Mouse (Mus musculus): Measurements from ENCODE around the gene Psd. TPM values are rescaled to one million over a fixed set of nuclear protein-coding genes. Genes with fewer than 3 reads are reported as not detected.

The Psd gene
- polyA plus RNA-seq, 1 experiment from 2014 or later, result 8.8 TPM

GRCm38 (mm10) chr19:46326019-46326755, 769 bp downstream of the Psd start:
- Histone ChIP-seq H3K9me3 (replicated peaks; ENCODE audit: control insufficient read depth, low read length) (no peaks in the 10 kb centered on the region), H3K9ac (ENCODE audit: low read depth, low read length) (no peak overlapping the region), H3K27me3 (ENCODE audit: control insufficient read depth, insufficient read depth, low read length) (peaks cover 64% of the 10 kb centered on the region), H3K27ac (ENCODE audit: low read depth, low read length) (no peak overlapping the region), H3K36me3 (ENCODE audit: control insufficient read depth, insufficient read depth, low read length) (peaks cover 3% of the 10 kb centered on the region; the same call in 1 of the 2 replicates), H3K4me3 (ENCODE audit: low read depth, low read length) (no peak overlapping the region), H3K4me2 (no peak overlapping the region), H3K4me1 (ENCODE audit: control insufficient read depth, insufficient read depth, low read length) (peaks cover 16% of the 10 kb centered on the region)
- no peak for ATAC-seq (replicated peaks; ENCODE audit: insufficient number of reproducible peaks, low FRiP score, low TSS enrichment)
- 5% methylated on average over 27 of the region's 29 CpGs for WGBS (ENCODE audit: insufficient replicate concordance)

- H3K9me3 ChIP-seq (replicated peaks; ENCODE audit: control insufficient read depth, low read length), result no peaks in the 10 kb centered on the region
- WGBS (ENCODE audit: insufficient replicate concordance), result 63% methylated on average over 5 of the region's 5 CpGs
- H3K9ac ChIP-seq (ENCODE audit: low read depth, low read length), result no peak overlapping the region
- peaks cover 76% of the 10 kb centered on the region for H3K27me3 ChIP-seq (ENCODE audit: control insufficient read depth, insufficient read depth, low read length)
- no peak overlapping the region for H3K4me2 ChIP-seq
- H3K4me3 ChIP-seq (ENCODE audit: low read depth, low read length), result no peak overlapping the region
- no peak for ATAC-seq (replicated peaks; ENCODE audit: insufficient number of reproducible peaks, low FRiP score, low TSS enrichment)
- no peak overlapping the region for H3K27ac ChIP-seq (ENCODE audit: low read depth, low read length)
- peaks cover 16% of the 10 kb centered on the region for H3K4me1 ChIP-seq (ENCODE audit: control insufficient read depth, insufficient read depth, low read length)
- no peaks in the 10 kb centered on the region for H3K36me3 ChIP-seq (ENCODE audit: control insufficient read depth, insufficient read depth, low read length)
Measured at GRCm38 (mm10) chr19:46324918-46325317, 2.0 kb downstream of the Psd start.

DNA sequence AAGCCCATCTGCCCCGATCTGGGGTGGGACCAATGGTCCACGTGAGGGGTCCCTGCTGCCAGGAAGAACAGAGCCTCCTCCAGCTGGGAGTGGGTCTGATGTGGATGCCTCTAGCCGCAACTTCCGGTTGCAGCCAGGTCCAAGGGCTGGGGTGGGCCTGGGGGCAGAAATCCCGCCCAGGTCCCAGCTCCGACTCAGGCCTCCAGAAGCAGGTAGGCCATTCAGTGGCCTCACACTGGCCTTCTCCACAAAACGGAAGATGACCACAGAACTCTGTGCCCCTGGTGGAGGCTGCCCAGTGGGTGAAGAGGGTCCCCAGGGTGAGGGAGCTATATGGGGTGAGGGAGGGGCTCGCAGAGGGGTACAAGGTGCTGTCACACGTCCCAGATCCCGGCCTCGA, 2.6 kb downstream of the Psd start:
- WGBS (ENCODE audit: insufficient replicate concordance), result 62% methylated on average over 11 of the region's 11 CpGs

GRCm38 (mm10) chr19:46323716-46324115, 3.2 kb downstream of the Psd start:
- peaks cover 88% of the 10 kb centered on the region for H3K27me3 ChIP-seq (ENCODE audit: control insufficient read depth, insufficient read depth, low read length)
- ATAC-seq (replicated peaks; ENCODE audit: insufficient number of reproducible peaks, low FRiP score, low TSS enrichment), result no peak
- H3K36me3 ChIP-seq (ENCODE audit: control insufficient read depth, insufficient read depth, low read length), result no peaks in the 10 kb centered on the region
- no peak overlapping the region for H3K4me3 ChIP-seq (ENCODE audit: low read depth, low read length)
- H3K9me3 ChIP-seq (replicated peaks; ENCODE audit: control insufficient read depth, low read length), result no peaks in the 10 kb centered on the region
- no peak overlapping the region for H3K4me2 ChIP-seq
- peaks cover 4% of the 10 kb centered on the region for H3K4me1 ChIP-seq (ENCODE audit: control insufficient read depth, insufficient read depth, low read length)
- H3K9ac ChIP-seq (ENCODE audit: low read depth, low read length), result no peak overlapping the region
- WGBS (ENCODE audit: insufficient replicate concordance), result 65% methylated on average over 5 of the region's 5 CpGs
- no peak overlapping the region for H3K27ac ChIP-seq (ENCODE audit: low read depth, low read length)

More for the DNA sequence above, 2.6 kb downstream of the Psd start:
- ATAC-seq (replicated peaks; ENCODE audit: insufficient number of reproducible peaks, low FRiP score, low TSS enrichment), result no peak
- peaks cover 10% of the 10 kb centered on the region for H3K4me1 ChIP-seq (ENCODE audit: control insufficient read depth, insufficient read depth, low read length)
- H3K36me3 ChIP-seq (ENCODE audit: control insufficient read depth, insufficient read depth, low read length), result no peaks in the 10 kb centered on the region
- H3K4me3 ChIP-seq (ENCODE audit: low read depth, low read length), result no peak overlapping the region
- H3K27ac ChIP-seq (ENCODE audit: low read depth, low read length), result no peak overlapping the region
- H3K27me3 ChIP-seq (ENCODE audit: control insufficient read depth, insufficient read depth, low read length), result peaks cover 82% of the 10 kb centered on the region
- no peak overlapping the region for H3K9ac ChIP-seq (ENCODE audit: low read depth, low read length)
- no peaks in the 10 kb centered on the region for H3K9me3 ChIP-seq (replicated peaks; ENCODE audit: control insufficient read depth, low read length)
- H3K4me2 ChIP-seq, result no peak overlapping the region

DNA sequence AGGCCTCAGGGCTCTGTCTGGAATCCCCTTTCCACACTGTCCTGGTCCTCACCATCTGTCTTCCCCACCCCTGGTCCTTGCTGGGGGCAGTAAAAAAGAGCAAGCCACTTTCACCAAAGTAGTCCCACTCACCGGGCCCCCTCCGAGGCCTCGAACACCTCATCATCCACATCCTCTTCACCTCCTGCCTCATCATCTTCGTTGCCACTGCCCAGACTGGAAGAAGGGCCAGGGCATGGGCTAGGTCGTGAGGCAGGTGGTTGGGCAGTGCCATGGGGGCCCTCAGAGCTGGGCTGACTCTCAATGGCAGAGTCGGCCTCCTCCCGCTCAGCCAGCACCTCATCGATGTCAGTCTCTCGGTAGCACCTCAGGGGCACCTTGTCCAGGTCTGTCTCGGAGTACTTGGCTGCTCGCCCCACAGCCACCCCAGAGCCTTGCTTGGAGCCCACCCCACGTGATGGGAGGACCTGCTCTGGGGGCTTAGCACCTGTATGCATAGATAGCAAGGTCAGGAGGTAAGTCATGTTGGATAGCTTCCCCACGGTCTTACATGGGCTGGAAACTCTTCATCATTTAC, 3.9 kb downstream of the Psd start:
- H3K9me3 ChIP-seq (replicated peaks; ENCODE audit: control insufficient read depth, low read length), result no peaks in the 10 kb centered on the region
- peaks cover 95% of the 10 kb centered on the region for H3K27me3 ChIP-seq (ENCODE audit: control insufficient read depth, insufficient read depth, low read length)
- no peak overlapping the region for H3K27ac ChIP-seq (ENCODE audit: low read depth, low read length)
- WGBS (ENCODE audit: insufficient replicate concordance), result 67% methylated on average over 13 of the region's 13 CpGs
- H3K9ac ChIP-seq (ENCODE audit: low read depth, low read length), result no peak overlapping the region
- H3K4me1 ChIP-seq (ENCODE audit: control insufficient read depth, insufficient read depth, low read length), result peaks cover 4% of the 10 kb centered on the region
- H3K4me2 ChIP-seq, result no peak overlapping the region
- H3K4me3 ChIP-seq (ENCODE audit: low read depth, low read length), result no peak overlapping the region
- no peaks in the 10 kb centered on the region for H3K36me3 ChIP-seq (ENCODE audit: control insufficient read depth, insufficient read depth, low read length)
- ATAC-seq (replicated peaks; ENCODE audit: insufficient number of reproducible peaks, low FRiP score, low TSS enrichment), result no peak

DNA sequence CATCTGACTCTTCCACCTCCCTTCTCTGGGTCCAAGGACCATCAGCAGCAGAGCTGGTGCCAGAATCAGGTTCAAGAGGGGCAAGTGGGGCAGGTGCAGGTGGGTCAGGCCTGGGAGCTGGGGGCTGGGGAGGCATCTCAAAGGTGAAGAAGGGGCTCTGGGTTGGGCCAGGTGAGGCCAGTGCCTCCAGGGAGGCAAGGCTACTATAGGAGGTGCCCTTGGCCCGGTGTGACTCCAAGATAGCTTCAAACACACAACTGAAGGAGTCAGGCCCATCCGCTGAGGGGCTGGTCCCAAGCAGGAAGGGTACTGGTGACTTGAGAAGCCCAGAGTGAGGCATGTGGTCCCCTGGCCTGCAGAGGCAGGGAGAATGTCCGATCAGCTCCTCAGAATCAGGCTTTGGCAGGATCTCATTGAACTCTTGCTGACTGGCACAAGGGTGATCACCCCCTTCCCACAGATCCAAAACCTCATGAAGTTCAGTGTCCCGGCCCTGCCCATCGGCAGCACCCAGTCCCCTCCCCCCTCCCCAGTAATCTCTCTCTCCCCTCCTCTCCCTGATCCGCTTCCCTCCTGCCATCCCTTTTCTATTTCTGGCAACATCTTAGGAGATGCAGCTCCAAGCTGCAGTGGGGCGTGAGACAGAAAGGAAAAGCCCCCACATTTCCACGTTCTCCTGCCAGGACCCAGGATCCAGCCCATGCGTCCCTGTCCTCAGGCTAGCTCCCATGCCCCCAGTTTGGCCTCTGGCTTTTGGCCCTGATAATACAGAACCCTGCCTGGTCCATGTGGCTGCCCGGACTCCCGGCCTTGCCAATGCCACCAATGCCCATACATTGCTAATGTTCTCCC, 4.6 kb downstream of the Psd start:
- Histone ChIP-seq H3K27ac (ENCODE audit: low read depth, low read length) (no peak overlapping the region), H3K4me1 (ENCODE audit: control insufficient read depth, insufficient read depth, low read length) (peaks cover 3% of the 10 kb centered on the region; the same call in 1 of the 2 replicates), H3K36me3 (ENCODE audit: control insufficient read depth, insufficient read depth, low read length) (no peaks in the 10 kb centered on the region), H3K9me3 (replicated peaks; ENCODE audit: control insufficient read depth, low read length) (no peaks in the 10 kb centered on the region), H3K4me3 (ENCODE audit: low read depth, low read length) (no peak overlapping the region), H3K27me3 (ENCODE audit: control insufficient read depth, insufficient read depth, low read length) (peaks cover 100% of the 10 kb centered on the region), H3K4me2 (no peak overlapping the region), H3K9ac (ENCODE audit: low read depth, low read length) (no peak overlapping the region)
- ATAC-seq (replicated peaks; ENCODE audit: insufficient number of reproducible peaks, low FRiP score, low TSS enrichment), result no peak
- 45% methylated on average over 11 of the region's 11 CpGs for WGBS (ENCODE audit: insufficient replicate concordance)

DNA sequence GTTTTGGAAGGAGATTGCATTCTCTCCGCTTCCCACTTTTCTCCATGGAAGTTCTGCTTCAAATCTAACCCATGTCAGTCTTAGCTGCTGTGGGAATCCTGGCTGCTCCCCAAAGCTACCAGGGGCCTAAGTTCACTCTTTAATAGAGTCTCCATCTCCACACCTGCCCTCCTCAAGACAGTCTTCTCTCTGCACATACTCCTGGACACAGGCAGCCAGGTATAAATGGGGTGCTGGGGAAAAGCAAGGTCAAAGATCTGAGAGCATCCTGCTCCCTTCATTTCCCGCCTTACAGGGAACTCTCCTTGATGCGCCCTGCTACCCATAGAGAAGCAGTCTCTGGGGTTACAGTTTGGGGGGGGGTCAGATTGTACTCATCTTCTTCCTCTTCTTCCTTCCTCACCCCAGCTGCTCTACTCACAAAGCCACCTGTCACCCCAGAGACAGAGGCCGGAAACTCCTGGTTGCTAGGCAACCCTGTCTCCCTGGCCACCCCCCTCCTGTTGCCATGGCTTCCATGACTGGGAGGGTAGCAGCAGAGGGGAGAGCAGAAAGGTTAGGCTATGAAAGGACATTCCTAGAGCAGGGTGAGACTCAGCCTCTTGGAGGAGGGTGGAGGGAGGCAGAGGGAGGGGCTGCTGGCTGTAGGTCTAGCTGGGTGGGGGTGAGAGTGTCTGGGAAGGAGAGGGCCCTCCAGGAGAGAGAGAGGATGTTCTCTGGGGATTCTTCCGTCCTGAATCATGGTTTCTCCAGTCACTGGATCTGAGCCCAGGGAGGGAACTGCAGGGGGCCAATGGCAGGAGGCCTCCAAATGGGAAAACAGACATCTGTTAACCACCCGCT, 5.6 kb downstream of the Psd start:
- 31% methylated on average over 6 of the region's 6 CpGs for WGBS (ENCODE audit: insufficient replicate concordance)
- no peak overlapping the region for H3K9ac ChIP-seq (ENCODE audit: low read depth, low read length)
- H3K27me3 ChIP-seq (ENCODE audit: control insufficient read depth, insufficient read depth, low read length), result peaks cover 100% of the 10 kb centered on the region
- H3K9me3 ChIP-seq (replicated peaks; ENCODE audit: control insufficient read depth, low read length), result no peaks in the 10 kb centered on the region
- H3K4me1 ChIP-seq (ENCODE audit: control insufficient read depth, insufficient read depth, low read length), result peaks cover 3% of the 10 kb centered on the region; the same call in 1 of the 2 replicates
- no peak overlapping the region for H3K4me2 ChIP-seq
- no peak for ATAC-seq (replicated peaks; ENCODE audit: insufficient number of reproducible peaks, low FRiP score, low TSS enrichment)
- no peaks in the 10 kb centered on the region for H3K36me3 ChIP-seq (ENCODE audit: control insufficient read depth, insufficient read depth, low read length)
- H3K4me3 ChIP-seq (ENCODE audit: low read depth, low read length), result no peak overlapping the region
- H3K27ac ChIP-seq (ENCODE audit: low read depth, low read length), result no peak overlapping the region
